Mouse (Mus musculus): ENCODE measurements around the gene Aprt. TPM values are rescaled to one million over a fixed set of nuclear protein-coding genes. Genes with fewer than 3 reads are reported as not detected.

Aprt gene
- polyA plus RNA-seq, 1 experiment from 2014 or later: 223 TPM

DNA sequence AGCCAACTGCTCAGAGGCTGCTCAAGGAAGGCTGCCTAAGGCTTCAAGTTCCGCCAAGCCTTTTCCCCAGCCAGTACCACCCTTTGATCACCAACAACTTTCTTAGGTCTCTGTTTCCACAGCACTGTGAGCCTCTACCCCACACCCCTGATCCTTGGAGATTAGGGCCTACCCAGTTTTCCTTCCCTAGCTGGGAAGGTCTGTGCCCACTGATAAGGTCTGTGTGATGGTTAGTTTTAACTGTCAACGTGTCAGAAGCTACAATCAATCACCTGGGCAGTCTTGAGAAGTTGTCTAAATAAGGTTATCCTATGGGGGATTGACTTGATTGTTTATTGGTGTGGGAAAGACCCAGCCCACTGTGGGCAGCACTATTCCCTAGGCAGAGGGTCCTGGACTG lies 38.9 kb downstream of the Aprt start:
- no peaks in the 10 kb centered on the region for H3K27me3 ChIP-seq (ENCODE audit: insufficient read depth, low read length)
- peak; percentile 88 for ATAC-seq
- H3K9ac ChIP-seq (replicated peaks): peak overlapping the region; percentile 44
- H3K4me1 ChIP-seq (ENCODE audit: insufficient read depth): peaks cover 34% of the 10 kb centered on the region
- WGBS (ENCODE audit: insufficient replicate concordance): 43% methylated on average over 2 of the region's 2 CpGs
- H3K36me3 ChIP-seq (replicated peaks; ENCODE audit: insufficient read depth, low read length): 0 out of 2 replicates have a peak, but pooled peaks cover 5% of the 10 kb centered on the region
- H3K9me3 ChIP-seq (ENCODE audit: low read length): no peaks in the 10 kb centered on the region
- H3K4me3 ChIP-seq (ENCODE audit: low read depth, low read length): peak overlapping the region; percentile 15; the same call in 1 of the 2 replicates
- TF ChIP-seq CTCF (IDR thresholded peaks at IDR 0.05; ENCODE audit: low read depth): no peak
- TF ChIP-seq EP300 (IDR thresholded peaks at IDR 0.05; ENCODE audit: low read depth): peak; percentile 98
- peak overlapping the region; percentile 80 for H3K27ac ChIP-seq (ENCODE audit: low read depth)
- peak; percentile 31 for DNase-seq
- H3K4me2 ChIP-seq (ENCODE audit: low read depth, low read length): peak overlapping the region; percentile 74

DNA sequence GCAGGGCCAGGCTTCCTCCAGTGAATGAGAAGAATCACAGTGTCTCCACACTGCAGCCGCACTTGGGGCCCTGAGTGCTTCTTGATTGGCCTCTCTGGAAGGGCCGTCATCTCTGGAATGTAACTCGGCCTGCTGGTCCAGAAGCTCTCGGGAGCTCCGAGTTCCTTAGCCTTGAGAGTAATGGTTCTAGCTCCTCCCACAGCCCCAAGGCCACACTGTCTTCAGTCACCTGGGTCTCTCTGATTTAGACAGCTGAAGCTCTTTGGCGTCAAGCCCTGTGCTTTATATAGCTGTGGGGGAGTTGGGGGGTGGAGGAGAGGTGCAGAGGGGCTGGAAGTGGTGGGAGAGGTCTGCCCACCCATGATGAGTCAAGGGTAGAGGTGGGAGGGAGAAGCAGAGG lies 39.7 kb downstream of the Aprt start:
- Histone ChIP-seq H3K4me2 (ENCODE audit: low read depth, low read length) (peak overlapping the region; percentile 74), H3K9ac (replicated peaks) (peak overlapping the region; percentile 44), H3K9me3 (ENCODE audit: low read length) (no peaks in the 10 kb centered on the region), H3K4me1 (ENCODE audit: insufficient read depth) (peaks cover 34% of the 10 kb centered on the region), H3K27ac (ENCODE audit: low read depth) (peak overlapping the region; percentile 80), H3K4me3 (ENCODE audit: low read depth, low read length) (peak overlapping the region; percentile 15; the same call in 1 of the 2 replicates), H3K36me3 (replicated peaks; ENCODE audit: insufficient read depth, low read length) (0 out of 2 replicates have a peak, but pooled peaks cover 2% of the 10 kb centered on the region), H3K27me3 (ENCODE audit: insufficient read depth, low read length) (no peaks in the 10 kb centered on the region)
- ATAC-seq (no peak), DNase-seq (no peak)
- no peak for TF ChIP-seq EP300 (IDR thresholded peaks at IDR 0.05; ENCODE audit: low read depth)
- no peak for TF ChIP-seq CTCF (IDR thresholded peaks at IDR 0.05; ENCODE audit: low read depth)
- WGBS (ENCODE audit: insufficient replicate concordance): 50% methylated on average over 6 of the region's 6 CpGs

DNA sequence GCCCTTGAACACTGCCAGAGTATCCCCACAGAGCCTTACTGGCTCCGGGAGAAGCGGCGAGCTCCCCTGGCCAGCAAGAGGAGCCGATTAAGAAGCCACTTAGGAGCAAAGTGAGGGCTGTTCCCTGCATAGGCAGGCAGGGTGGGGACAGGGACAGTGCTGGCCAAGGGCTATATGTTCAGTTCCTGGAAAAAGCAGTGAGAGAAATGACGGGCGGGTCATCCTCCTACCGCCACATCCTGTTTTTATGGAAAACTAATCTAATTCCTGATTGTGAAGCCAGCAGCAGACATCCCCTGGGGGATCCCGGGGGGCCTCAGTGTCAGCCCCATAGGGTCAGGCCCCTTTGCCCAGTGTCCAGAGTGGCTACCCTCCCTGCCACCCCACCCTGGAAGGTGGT lies 45.4 kb downstream of the Aprt start:
- 84% methylated on average over 8 of the region's 8 CpGs for WGBS (ENCODE audit: insufficient replicate concordance)
- Histone ChIP-seq H3K4me3 (ENCODE audit: low read depth, low read length) (no peak overlapping the region), H3K27me3 (ENCODE audit: insufficient read depth, low read length) (no peaks in the 10 kb centered on the region), H3K36me3 (replicated peaks; ENCODE audit: insufficient read depth, low read length) (no peaks in the 10 kb centered on the region; the same call in 1 of the 2 replicates), H3K4me2 (ENCODE audit: low read depth, low read length) (no peak overlapping the region), H3K4me1 (ENCODE audit: insufficient read depth) (peaks cover 17% of the 10 kb centered on the region), H3K9ac (replicated peaks) (no peak overlapping the region), H3K9me3 (ENCODE audit: low read length) (no peaks in the 10 kb centered on the region), H3K27ac (ENCODE audit: low read depth) (peak overlapping the region; percentile 44)
- DNase-seq (no peak), ATAC-seq (0 out of 2 replicates have a peak, but pooled peaks have one; percentile 21)
- TF ChIP-seq EP300 (IDR thresholded peaks at IDR 0.05; ENCODE audit: low read depth): no peak

DNA sequence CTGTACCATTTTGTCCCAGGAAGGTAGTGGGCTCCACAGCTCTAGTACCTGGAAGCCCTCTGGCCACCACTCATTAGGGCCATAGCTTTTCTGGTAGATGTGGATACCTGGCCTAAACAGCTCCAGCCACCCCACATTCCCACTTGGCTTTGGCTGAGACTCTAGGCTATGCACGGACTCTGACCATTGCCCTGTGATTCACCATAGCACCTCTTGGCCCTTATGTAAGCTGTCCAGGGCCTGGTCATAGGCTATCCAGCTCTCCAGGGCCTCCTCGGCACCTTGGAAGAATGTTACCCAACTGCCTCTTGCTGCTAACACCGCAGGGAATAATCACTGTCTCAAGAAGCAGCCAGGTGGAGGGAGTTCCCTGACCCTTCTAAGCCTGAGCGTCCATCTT lies 47.5 kb downstream of the Aprt start:
- no peak for ATAC-seq
- TF ChIP-seq CTCF (IDR thresholded peaks at IDR 0.05; ENCODE audit: low read depth) (no peak), EP300 (IDR thresholded peaks at IDR 0.05; ENCODE audit: low read depth) (no peak)
- no peak overlapping the region for H3K4me3 ChIP-seq (ENCODE audit: low read depth, low read length)
- no peaks in the 10 kb centered on the region for H3K27me3 ChIP-seq (ENCODE audit: insufficient read depth, low read length)
- no peak overlapping the region for H3K27ac ChIP-seq (ENCODE audit: low read depth)
- no peak for DNase-seq
- no peak overlapping the region for H3K4me2 ChIP-seq (ENCODE audit: low read depth, low read length)
- no peaks in the 10 kb centered on the region; the same call in 1 of the 2 replicates for H3K36me3 ChIP-seq (replicated peaks; ENCODE audit: insufficient read depth, low read length)
- H3K9me3 ChIP-seq (ENCODE audit: low read length): no peaks in the 10 kb centered on the region
- 88% methylated on average over 4 of the region's 4 CpGs for WGBS (ENCODE audit: insufficient replicate concordance)
- H3K9ac ChIP-seq (replicated peaks): no peak overlapping the region
- peaks cover 35% of the 10 kb centered on the region for H3K4me1 ChIP-seq (ENCODE audit: insufficient read depth)

DNA sequence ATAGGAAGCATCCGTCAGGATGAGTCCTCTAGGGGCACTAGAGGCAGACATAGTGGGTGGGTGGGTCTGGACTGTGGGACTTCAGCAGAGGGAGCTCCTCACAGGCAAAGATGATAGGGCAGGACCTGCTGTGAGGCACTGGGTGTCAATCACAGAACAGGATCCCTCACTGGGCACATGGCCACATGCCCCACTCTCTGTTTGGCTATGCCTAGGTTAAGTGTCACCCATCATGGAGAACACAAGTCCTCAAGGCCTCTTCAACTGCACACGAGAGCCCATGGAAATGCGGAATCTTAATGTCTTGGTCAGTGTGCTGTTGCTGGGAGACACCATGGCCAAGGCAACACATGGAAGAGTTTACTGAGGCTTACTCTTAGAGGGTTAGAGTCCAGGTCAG lies 48.8 kb downstream of the Aprt start:
- Histone ChIP-seq H3K27me3 (ENCODE audit: insufficient read depth, low read length) (no peaks in the 10 kb centered on the region), H3K36me3 (replicated peaks; ENCODE audit: insufficient read depth, low read length) (no peaks in the 10 kb centered on the region; the same call in 1 of the 2 replicates), H3K27ac (ENCODE audit: low read depth) (no peak overlapping the region), H3K4me3 (ENCODE audit: low read depth, low read length) (no peak overlapping the region), H3K4me2 (ENCODE audit: low read depth, low read length) (no peak overlapping the region), H3K4me1 (ENCODE audit: insufficient read depth) (peaks cover 42% of the 10 kb centered on the region), H3K9ac (replicated peaks) (no peak overlapping the region), H3K9me3 (ENCODE audit: low read length) (no peaks in the 10 kb centered on the region)
- DNase-seq (no peak), ATAC-seq (no peak)
- WGBS (ENCODE audit: insufficient replicate concordance): 99% methylated on average over 3 of the region's 3 CpGs
- TF ChIP-seq EP300 (IDR thresholded peaks at IDR 0.05; ENCODE audit: low read depth): no peak
- no peak for TF ChIP-seq CTCF (IDR thresholded peaks at IDR 0.05; ENCODE audit: low read depth)

DNA sequence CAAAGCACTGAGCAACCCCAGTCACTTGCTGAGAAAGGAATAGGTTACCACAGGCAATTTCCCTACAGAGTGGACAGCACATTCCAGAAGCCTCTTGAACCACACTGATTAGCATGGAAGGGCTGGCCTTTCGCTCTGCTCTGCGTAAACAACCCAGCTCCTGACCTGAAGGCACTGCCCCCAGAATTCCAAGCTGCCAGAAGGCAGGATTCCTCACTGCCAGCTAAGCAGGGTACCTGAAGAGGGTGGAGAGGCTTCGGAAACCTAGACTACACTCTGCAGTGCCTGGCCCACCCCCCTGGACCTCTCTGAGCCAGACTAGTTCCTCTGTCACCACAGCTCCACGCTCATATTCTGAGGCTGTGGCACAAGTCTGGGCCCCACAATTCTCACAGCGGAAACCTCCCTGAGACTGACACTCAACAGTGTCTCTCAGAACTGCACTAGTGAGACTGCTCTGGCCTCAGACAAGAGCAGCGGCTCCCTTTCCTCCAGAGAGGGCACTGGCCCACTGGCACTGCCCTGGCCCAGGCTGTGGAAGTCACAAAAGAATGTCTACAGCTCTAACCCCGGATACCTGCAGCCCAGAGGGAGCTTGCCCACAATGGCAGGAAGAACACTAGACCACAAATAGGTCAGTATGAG lies 50.1 kb downstream of the Aprt start:
- H3K4me1 ChIP-seq (ENCODE audit: insufficient read depth): peaks cover 42% of the 10 kb centered on the region

More for the DNA sequence above, 50.1 kb downstream of the Aprt start:
- Histone ChIP-seq H3K4me3 (ENCODE audit: low read depth, low read length) (no peak overlapping the region), H3K9me3 (ENCODE audit: low read length) (no peaks in the 10 kb centered on the region), H3K4me2 (ENCODE audit: low read depth, low read length) (no peak overlapping the region), H3K27ac (ENCODE audit: low read depth) (peak overlapping the region; percentile 13), H3K9ac (replicated peaks) (peak overlapping the region; percentile 30; the same call in 1 of the 2 replicates), H3K27me3 (ENCODE audit: insufficient read depth, low read length) (no peaks in the 10 kb centered on the region), H3K36me3 (replicated peaks; ENCODE audit: insufficient read depth, low read length) (no peaks in the 10 kb centered on the region; the same call in 1 of the 2 replicates)
- ATAC-seq (0 out of 2 replicates have a peak, but pooled peaks have one; percentile 11), DNase-seq (no peak)
- WGBS (ENCODE audit: insufficient replicate concordance): 53% methylated on average over 7 of the region's 7 CpGs
- TF ChIP-seq EP300 (IDR thresholded peaks at IDR 0.05; ENCODE audit: low read depth) (no peak), CTCF (IDR thresholded peaks at IDR 0.05; ENCODE audit: low read depth) (no peak)
